Mouse (Mus musculus): ENCODE measurements at regions not wholly inside any gene's neighbourhood (a gene's known extent, or its start where the extent isn't known, plus 50 kb on each side); places are given as distances from the start of the nearest gene placed in this dataset.

- WGBS, result 62% methylated on average over 4 of the region's 4 CpGs
- no peak for DNase-seq
- Histone ChIP-seq H3K4me1 (ENCODE audit: control insufficient read depth, insufficient read depth, low read length) (no peaks in the 10 kb centered on the region), H3K4me3 (replicated peaks; ENCODE audit: extremely low read depth, low read depth, low read length) (no peak overlapping the region)
- TF ChIP-seq POLR2A (IDR thresholded peaks at IDR 0.05; ENCODE audit: borderline replicate concordance, extremely low read depth, low read depth, low read length) (no peak), CTCF (IDR thresholded peaks at IDR 0.05; ENCODE audit: insufficient read depth, low read length) (no peak)
Observed at GRCm38 (mm10) chr2:137393486-137393885, 277.0 kb upstream of the Jag1 start.

- 94% methylated on average over 2 of the region's 2 CpGs for WGBS
Observed at GRCm38 (mm10) chr2:137379816-137380215, 263.4 kb upstream of the Jag1 start.

GRCm38 (mm10) chr2:137375346-137375745 lies 258.9 kb upstream of the Jag1 start:
- Histone ChIP-seq H3K4me3 (replicated peaks; ENCODE audit: extremely low read depth, low read depth, low read length) (no peak overlapping the region), H3K4me1 (ENCODE audit: control insufficient read depth, insufficient read depth, low read length) (no peaks in the 10 kb centered on the region)
- 79% methylated on average over 5 of the region's 5 CpGs for WGBS
- DNase-seq, result no peak
- TF ChIP-seq CTCF (IDR thresholded peaks at IDR 0.05; ENCODE audit: insufficient read depth, low read length), result no peak
- TF ChIP-seq POLR2A (IDR thresholded peaks at IDR 0.05; ENCODE audit: borderline replicate concordance, extremely low read depth, low read depth, low read length), result no peak

More at GRCm38 (mm10) chr2:137379816-137380215, 263.4 kb upstream of the Jag1 start:
- Histone ChIP-seq H3K4me3 (replicated peaks; ENCODE audit: extremely low read depth, low read depth, low read length) (no peak overlapping the region), H3K4me1 (ENCODE audit: control insufficient read depth, insufficient read depth, low read length) (no peaks in the 10 kb centered on the region)
- TF ChIP-seq CTCF (IDR thresholded peaks at IDR 0.05; ENCODE audit: insufficient read depth, low read length) (no peak), POLR2A (IDR thresholded peaks at IDR 0.05; ENCODE audit: borderline replicate concordance, extremely low read depth, low read depth, low read length) (no peak)
- DNase-seq, result no peak

- Histone ChIP-seq H3K4me3 (replicated peaks; ENCODE audit: extremely low read depth, low read depth, low read length) (no peak overlapping the region), H3K4me1 (ENCODE audit: control insufficient read depth, insufficient read depth, low read length) (no peaks in the 10 kb centered on the region)
- TF ChIP-seq CTCF (IDR thresholded peaks at IDR 0.05; ENCODE audit: insufficient read depth, low read length) (no peak), POLR2A (IDR thresholded peaks at IDR 0.05; ENCODE audit: borderline replicate concordance, extremely low read depth, low read depth, low read length) (no peak)
- WGBS, result 85% methylated on average over 2 of the region's 2 CpGs
- no peak for DNase-seq
Observed at GRCm38 (mm10) chr2:137371062-137371461, 254.6 kb upstream of the Jag1 start.

- Histone ChIP-seq H3K4me1 (ENCODE audit: control insufficient read depth, insufficient read depth, low read length) (no peaks in the 10 kb centered on the region), H3K4me3 (replicated peaks; ENCODE audit: extremely low read depth, low read depth, low read length) (no peak overlapping the region)
- TF ChIP-seq CTCF (IDR thresholded peaks at IDR 0.05; ENCODE audit: insufficient read depth, low read length), result no peak
- WGBS, result 57% methylated on average over 2 of the region's 2 CpGs
- DNase-seq, result no peak
Observed at GRCm38 (mm10) chr2:137363006-137363405, 246.6 kb upstream of the Jag1 start.

GRCm38 (mm10) chr2:137357181-137357738 lies 240.8 kb upstream of the Jag1 start:
- no peak for TF ChIP-seq CTCF (IDR thresholded peaks at IDR 0.05; ENCODE audit: insufficient read depth, low read length)
- TF ChIP-seq POLR2A (IDR thresholded peaks at IDR 0.05; ENCODE audit: borderline replicate concordance, extremely low read depth, low read depth, low read length), result no peak
- H3K4me1 ChIP-seq (ENCODE audit: control insufficient read depth, insufficient read depth, low read length), result no peaks in the 10 kb centered on the region
- WGBS, result 36% methylated on average over 13 of the region's 13 CpGs
- H3K4me3 ChIP-seq (replicated peaks; ENCODE audit: extremely low read depth, low read depth, low read length), result no peak overlapping the region
- DNase-seq, result peak; percentile 5

- TF ChIP-seq CTCF (IDR thresholded peaks at IDR 0.05; ENCODE audit: insufficient read depth, low read length) (no peak), POLR2A (IDR thresholded peaks at IDR 0.05; ENCODE audit: borderline replicate concordance, extremely low read depth, low read depth, low read length) (no peak)
- H3K4me1 ChIP-seq (ENCODE audit: control insufficient read depth, insufficient read depth, low read length), result no peaks in the 10 kb centered on the region
- 76% methylated on average over 2 of the region's 2 CpGs for WGBS
- DNase-seq, result no peak
- no peak overlapping the region for H3K4me3 ChIP-seq (replicated peaks; ENCODE audit: extremely low read depth, low read depth, low read length)
Observed at GRCm38 (mm10) chr2:137343736-137344135, 227.3 kb upstream of the Jag1 start.

GRCm38 (mm10) chr2:137329995-137330394 lies 213.6 kb upstream of the Jag1 start:
- 92% methylated on average over 8 of the region's 8 CpGs for WGBS
- TF ChIP-seq POLR2A (IDR thresholded peaks at IDR 0.05; ENCODE audit: borderline replicate concordance, extremely low read depth, low read depth, low read length) (no peak), CTCF (IDR thresholded peaks at IDR 0.05; ENCODE audit: insufficient read depth, low read length) (no peak)
- DNase-seq, result no peak
- no peaks in the 10 kb centered on the region for H3K4me1 ChIP-seq (ENCODE audit: control insufficient read depth, insufficient read depth, low read length)
- H3K4me3 ChIP-seq (replicated peaks; ENCODE audit: extremely low read depth, low read depth, low read length), result no peak overlapping the region

GRCm38 (mm10) chr2:137323445-137323844 lies 207.0 kb upstream of the Jag1 start:
- no peak for DNase-seq
- 57% methylated on average over 5 of the region's 5 CpGs for WGBS

GRCm38 (mm10) chr2:137310511-137310910 lies 194.1 kb upstream of the Jag1 start:
- Histone ChIP-seq H3K4me1 (ENCODE audit: control insufficient read depth, insufficient read depth, low read length) (no peaks in the 10 kb centered on the region; the same call in 1 of the 2 replicates), H3K4me3 (replicated peaks; ENCODE audit: extremely low read depth, low read depth, low read length) (no peak overlapping the region)
- WGBS, result 36% methylated on average over 4 of the region's 4 CpGs
- no peak for DNase-seq
- TF ChIP-seq CTCF (IDR thresholded peaks at IDR 0.05; ENCODE audit: insufficient read depth, low read length), result no peak
- TF ChIP-seq POLR2A (IDR thresholded peaks at IDR 0.05; ENCODE audit: borderline replicate concordance, extremely low read depth, low read depth, low read length), result no peak

More at GRCm38 (mm10) chr2:137323445-137323844, 207.0 kb upstream of the Jag1 start:
- Histone ChIP-seq H3K4me1 (ENCODE audit: control insufficient read depth, insufficient read depth, low read length) (no peaks in the 10 kb centered on the region), H3K4me3 (replicated peaks; ENCODE audit: extremely low read depth, low read depth, low read length) (no peak overlapping the region)
- TF ChIP-seq POLR2A (IDR thresholded peaks at IDR 0.05; ENCODE audit: borderline replicate concordance, extremely low read depth, low read depth, low read length) (no peak), CTCF (IDR thresholded peaks at IDR 0.05; ENCODE audit: insufficient read depth, low read length) (no peak)

Measured in lung, adult 2 months (tissue).